Mouse (Mus musculus) E14TG2a.4 (cell line): ENCODE data around the gene Atp2c2.

Source experiments
- H3K27me3 ChIP-seq: 2 replicates; pipeline ENCODE4 v1.6.1; 2014; ENCODE audit warnings: low read length, control low read depth; ENCODE audit not compliant: insufficient read depth
- H3K36me3 ChIP-seq: 2 replicates; pipeline ENCODE4 v1.6.1; 2014; ENCODE audit warnings: low read length, control low read depth; ENCODE audit not compliant: insufficient read depth
- H3K4me1 ChIP-seq: replicated peaks from 2 replicates; pipeline ENCODE4 v1.6.1; 2014; ENCODE audit warnings: low read depth, low read length, control low read depth
- H3K4me3 ChIP-seq: replicated peaks from 2 replicates; pipeline ENCODE4 v1.5.1; 2014; ENCODE audit warnings: mild to moderate bottlenecking, low read length
- H3K9me3 ChIP-seq: 2 replicates; pipeline ENCODE4 v1.6.1; 2014; ENCODE audit warnings: low read length, control low read depth
- CTCF ChIP-seq: conservative IDR thresholded peaks from 2 replicates; pipeline ENCODE4 v1.5.1; 2014; ENCODE audit warnings: low read length
- NANOG ChIP-seq: IDR thresholded peaks from 2 replicates; pipeline ENCODE4 v1.6.1; 2014; ENCODE audit warnings: borderline replicate concordance, low read length, mixed read lengths
- POU5F1 ChIP-seq: IDR thresholded peaks from 2 replicates; pipeline ENCODE4 v1.6.1; 2014; ENCODE audit warnings: low read length, borderline replicate concordance

Gene Atp2c2

GRCm38 (mm10) chr8:119727093-119727492 is 27.3 kb downstream of the Atp2c2 start:
- Histone ChIP-seq H3K27me3 (peaks cover 32% of the 10 kb centered on the region), H3K4me3 (no peak overlapping the region), H3K36me3 (no peaks in the 10 kb centered on the region), H3K4me1 (no peaks in the 10 kb centered on the region), H3K9me3 (peaks cover 13% of the 10 kb centered on the region)
- TF ChIP-seq NANOG (no peak), POU5F1 (no peak), CTCF (no peak)

GRCm38 (mm10) chr8:119728351-119728895 is 28.6 kb downstream of the Atp2c2 start:
- TF ChIP-seq CTCF (no peak), NANOG (no peak), POU5F1 (no peak)
- peaks cover 13% of the 10 kb centered on the region for H3K9me3 ChIP-seq

GRCm38 (mm10) chr8:119732072-119732471 is 32.3 kb downstream of the Atp2c2 start:
- Histone ChIP-seq H3K9me3 (peaks cover 13% of the 10 kb centered on the region), H3K4me3 (no peak overlapping the region), H3K4me1 (peaks cover 22% of the 10 kb centered on the region; the same call in 1 of the 2 replicates), H3K27me3 (peaks cover 22% of the 10 kb centered on the region), H3K36me3 (no peaks in the 10 kb centered on the region)
- TF ChIP-seq NANOG: no peak
- TF ChIP-seq CTCF: no peak
- no peak for TF ChIP-seq POU5F1

More at GRCm38 (mm10) chr8:119728351-119728895, 28.6 kb downstream of the Atp2c2 start:
- Histone ChIP-seq H3K27me3 (peaks cover 25% of the 10 kb centered on the region), H3K4me1 (0 out of 2 replicates have a peak, but pooled peaks cover 4% of the 10 kb centered on the region), H3K4me3 (no peak overlapping the region), H3K36me3 (no peaks in the 10 kb centered on the region)

GRCm38 (mm10) chr8:119736348-119736917 is 36.6 kb downstream of the Atp2c2 start:
- H3K27me3 ChIP-seq: peaks cover 18% of the 10 kb centered on the region
- TF ChIP-seq CTCF (no peak), NANOG (no peak), POU5F1 (no peak)
- peaks cover 22% of the 10 kb centered on the region; the same call in 1 of the 2 replicates for H3K4me1 ChIP-seq
- no peaks in the 10 kb centered on the region for H3K36me3 ChIP-seq
- no peaks in the 10 kb centered on the region for H3K9me3 ChIP-seq
- no peak overlapping the region for H3K4me3 ChIP-seq

- H3K27me3 ChIP-seq: peaks cover 16% of the 10 kb centered on the region
- no peaks in the 10 kb centered on the region for H3K9me3 ChIP-seq
- H3K36me3 ChIP-seq: no peaks in the 10 kb centered on the region
- no peak overlapping the region for H3K4me3 ChIP-seq
- H3K4me1 ChIP-seq: peaks cover 22% of the 10 kb centered on the region; the same call in 1 of the 2 replicates
- TF ChIP-seq CTCF (no peak), NANOG (no peak), POU5F1 (no peak)
Observed at GRCm38 (mm10) chr8:119737093-119737900, 37.5 kb downstream of the Atp2c2 start.

GRCm38 (mm10) chr8:119738129-119738907 is 38.5 kb downstream of the Atp2c2 start:
- Histone ChIP-seq H3K36me3 (no peaks in the 10 kb centered on the region), H3K4me3 (no peak overlapping the region), H3K27me3 (peaks cover 14% of the 10 kb centered on the region), H3K4me1 (peaks cover 20% of the 10 kb centered on the region; the same call in 1 of the 2 replicates), H3K9me3 (no peaks in the 10 kb centered on the region)
- TF ChIP-seq NANOG (no peak), CTCF (no peak), POU5F1 (no peak)

- H3K36me3 ChIP-seq: no peaks in the 10 kb centered on the region
- peaks cover 7% of the 10 kb centered on the region; the same call in 1 of the 2 replicates for H3K4me1 ChIP-seq
- H3K4me3 ChIP-seq: no peak overlapping the region
- H3K27me3 ChIP-seq: peaks cover 3% of the 10 kb centered on the region; the same call in 1 of the 2 replicates
- no peaks in the 10 kb centered on the region for H3K9me3 ChIP-seq
- TF ChIP-seq POU5F1 (no peak), NANOG (no peak), CTCF (no peak)
Observed at GRCm38 (mm10) chr8:119740634-119741033, 40.8 kb downstream of the Atp2c2 start.
